Mouse (Mus musculus) lung, adult 2 months (tissue): ENCODE data around the gene Fam189b. TPM values are rescaled to one million over a fixed set of nuclear protein-coding genes. Genes with fewer than 3 reads are reported as not detected.
"Not testable (repeated sequence)": the region's sequence is repeated elsewhere in the genome, so short reads cannot be mapped to it uniquely, and the experiment has no call there.

Experiments used
- DNase-seq: peaks from one replicate; pipeline ENCODE4 v3.0.0; 2022
- H3K4me1 ChIP-seq: fragments of 200-500 bp; 2 replicates; pipeline ENCODE4 v1.6.1; 2011; ENCODE audit warnings: low read length; ENCODE audit not compliant: control insufficient read depth, insufficient read depth
- H3K4me3 ChIP-seq: fragments of 200-500 bp; replicated peaks from 2 replicates; pipeline ENCODE3; 2011; ENCODE audit warnings: low read depth, mild to moderate bottlenecking, control low read depth, low read length; ENCODE audit errors: extremely low read depth
- CTCF ChIP-seq: fragments of 200-500 bp; IDR thresholded peaks from 2 replicates; pipeline ENCODE4 v1.5.1; 2011; ENCODE audit warnings: mild to moderate bottlenecking, low read length, control low read depth; ENCODE audit not compliant: insufficient read depth
- POLR2A ChIP-seq: fragments of 200-500 bp; IDR thresholded peaks from 2 replicates; pipeline ENCODE4 v1.6.1; 2011; ENCODE audit warnings: low read depth, mild to moderate bottlenecking, control low read depth, low read length, borderline replicate concordance; ENCODE audit errors: extremely low read depth
- WGBS: fragments of 180-500 bp; shearing (Covaris S2); methylation state at CpG from one replicate; pipeline ENCODE4 v1.1.7; 2018; 5-methylcytosine and 5-hydroxymethylcytosine counted together
- polyA plus RNA-seq: library from polyadenylated mRNA; depleted of rRNA; stranded (reverse); fragments of >200 nt; gene quantifications from 2 replicates; pipeline ENCODE4 v1.2.3, GENCODE M21; 2012

The Fam189b gene
- polyA plus RNA-seq, 1 experiment, result 39.0 TPM

DNA sequence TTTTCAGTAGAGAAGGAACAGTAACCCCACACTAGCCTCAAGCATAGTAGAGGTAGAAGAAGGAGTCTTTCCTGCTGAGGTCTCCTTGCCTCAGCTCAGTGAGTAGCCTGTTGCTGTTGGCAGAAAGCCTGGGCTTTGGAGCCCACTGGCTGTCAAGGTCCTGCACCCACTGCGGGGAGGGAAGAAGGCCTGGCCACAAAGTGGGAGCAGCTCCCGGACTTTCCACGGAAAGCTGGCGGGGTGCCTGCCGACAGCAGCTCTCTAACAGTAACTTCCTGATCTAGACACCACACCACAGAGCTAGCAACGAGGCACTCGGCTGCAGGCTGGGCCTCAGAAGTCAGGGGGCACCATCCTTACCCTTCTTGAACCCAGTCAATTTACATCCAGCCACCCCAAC lies 27.8 kb downstream of the Fam189b start:
- H3K4me3 ChIP-seq, result no peak overlapping the region
- peaks cover 6% of the 10 kb centered on the region; the same call in 1 of the 2 replicates for H3K4me1 ChIP-seq
- TF ChIP-seq POLR2A (no peak), CTCF (no peak)
- no peak for DNase-seq
- WGBS, result 44% methylated on average over 7 of the region's 7 CpGs

DNA sequence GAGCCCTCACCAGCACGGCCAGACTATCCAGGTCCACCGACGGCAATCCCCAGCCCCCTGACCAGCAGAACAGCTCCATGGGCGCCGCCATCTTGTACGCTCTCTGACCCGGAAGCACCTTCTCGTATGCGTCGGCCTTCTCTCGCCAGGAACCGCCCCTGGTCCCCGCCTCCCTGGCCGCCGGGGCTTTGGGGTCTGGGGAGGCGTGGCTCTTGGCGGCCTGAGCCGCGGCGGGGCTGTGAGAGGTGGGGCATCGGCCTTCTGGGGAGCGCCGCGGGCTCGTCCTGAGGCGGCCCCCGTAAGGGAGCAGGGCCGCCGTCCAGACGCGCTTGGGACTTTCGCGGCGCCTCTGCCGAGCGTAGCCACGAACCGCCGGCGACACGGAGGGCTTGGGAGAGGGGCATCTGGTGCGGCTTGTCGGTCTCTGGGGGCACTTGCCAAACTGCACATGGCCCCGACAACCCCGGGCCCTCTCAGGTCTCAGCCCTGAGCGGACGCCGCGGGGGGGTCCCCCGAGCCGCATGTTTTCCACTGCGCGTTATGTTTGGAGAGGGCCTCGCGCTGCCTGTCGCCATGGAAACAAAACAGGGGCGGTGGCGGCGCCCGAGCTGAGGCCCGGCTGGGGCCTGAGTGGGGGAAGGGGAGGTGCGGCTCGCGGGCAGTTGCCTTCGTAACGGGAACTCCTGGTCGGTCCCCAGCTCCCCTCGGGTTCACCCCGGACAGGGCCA lies 31.0 kb downstream of the Fam189b start:
- 1% methylated on average over 69 of the region's 69 CpGs for WGBS
- Histone ChIP-seq H3K4me3 (peak overlapping the region; percentile 96), H3K4me1 (peaks cover 9% of the 10 kb centered on the region)
- peak; percentile 93 for DNase-seq
- TF ChIP-seq CTCF (no peak), POLR2A (peak; percentile 67; the same call in 1 of the 2 replicates)

DNA sequence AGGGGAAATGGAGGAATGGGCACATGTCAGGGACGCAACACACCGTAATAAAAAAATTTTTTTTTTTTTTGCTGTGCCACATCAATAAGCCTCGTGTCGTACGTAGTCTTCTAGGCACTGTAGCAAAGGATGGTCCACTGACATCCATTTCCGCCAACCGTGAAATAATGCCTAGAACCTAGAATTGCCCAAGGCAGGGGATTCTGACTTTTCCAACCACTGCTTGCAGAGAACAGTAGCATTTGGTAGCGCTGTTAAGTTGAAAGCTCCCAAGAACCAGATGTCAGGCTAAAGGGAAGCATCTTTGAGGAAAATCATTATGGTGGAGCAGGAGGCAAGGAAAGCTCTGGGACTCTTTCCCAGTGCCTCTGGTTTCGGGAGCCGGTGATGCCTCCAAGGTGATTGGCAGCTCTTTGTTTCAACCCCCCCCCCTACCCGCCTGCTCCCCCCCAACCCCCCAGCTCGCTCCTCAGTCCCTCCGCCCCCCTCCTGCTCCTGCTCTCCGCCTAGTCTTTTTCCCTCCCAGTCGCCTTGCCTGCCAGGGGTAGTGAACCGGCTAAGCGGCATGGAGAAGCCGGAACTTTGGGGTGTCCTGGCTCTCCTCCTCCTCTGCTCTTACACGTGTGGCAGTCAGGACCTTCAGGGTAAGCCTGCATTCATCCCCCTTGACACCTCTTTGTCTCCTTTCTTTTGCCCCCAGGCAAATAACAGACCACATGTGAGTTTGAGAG lies 31.9 kb downstream of the Fam189b start, which contains the start of gene Thbs3:
TSS of gene Thbs3 (plus strand) at position 500 of the 731 bp plus-strand sequence.
- DNase-seq, result peak; percentile 48
- peaks cover 9% of the 10 kb centered on the region for H3K4me1 ChIP-seq
- no peak for TF ChIP-seq POLR2A
- no peak for TF ChIP-seq CTCF
- peak within 1 kb of the TSS; percentile 96 for H3K4me3 ChIP-seq
- 3% methylated on average over 19 of the region's 19 CpGs for WGBS

DNA sequence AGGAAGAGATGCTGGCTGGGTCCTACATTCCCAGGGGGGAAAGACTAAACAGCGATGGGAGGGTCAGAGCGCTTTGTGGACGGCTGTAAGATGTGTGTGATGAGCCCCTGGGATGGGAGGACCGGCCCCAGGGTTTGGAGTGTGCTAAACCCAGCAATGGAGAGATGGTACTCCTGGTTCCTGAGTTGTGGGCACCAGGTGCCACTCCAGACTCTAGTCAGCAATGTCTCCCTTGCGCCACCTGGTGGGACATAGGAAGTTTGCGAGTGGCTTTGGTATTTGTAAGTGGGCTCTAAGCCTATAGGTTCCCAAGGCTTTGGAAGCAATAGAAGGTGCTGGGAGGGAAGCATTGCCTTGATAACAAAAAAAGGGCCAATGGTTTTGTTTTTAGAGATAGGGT lies 32.9 kb downstream of the Fam189b start:
- Histone ChIP-seq H3K4me3 (peak overlapping the region; percentile 2), H3K4me1 (peaks cover 9% of the 10 kb centered on the region)
- WGBS, result 0% methylated on average over 6 of the region's 6 CpGs
- peak; percentile 84 for DNase-seq
- peak; percentile 95 for TF ChIP-seq CTCF
- no peak for TF ChIP-seq POLR2A

DNA sequence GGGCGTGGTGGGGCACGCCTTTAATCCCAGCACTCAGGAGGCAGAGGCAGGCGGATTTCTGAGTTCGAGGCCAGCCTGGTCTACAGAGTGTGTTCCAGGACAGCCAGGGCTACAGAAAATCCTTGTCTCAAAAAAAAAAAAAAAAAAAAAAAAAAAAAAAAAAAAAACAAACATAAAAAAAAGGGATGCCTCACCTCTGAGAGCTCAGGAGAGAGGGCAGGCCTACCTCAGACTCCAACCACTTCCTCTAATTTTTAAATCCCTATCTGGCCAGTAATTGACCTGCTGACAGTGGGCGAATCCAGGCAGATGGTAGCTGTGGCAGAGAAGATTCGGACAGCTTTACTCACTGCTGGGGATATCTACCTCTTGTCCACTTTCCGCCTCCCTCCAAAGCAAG lies 33.5 kb downstream of the Fam189b start:
- 65% methylated on average over 7 of the region's 7 CpGs for WGBS
- not testable (repeated sequence) for H3K4me3 ChIP-seq, DNase-seq, H3K4me1 ChIP-seq

DNA sequence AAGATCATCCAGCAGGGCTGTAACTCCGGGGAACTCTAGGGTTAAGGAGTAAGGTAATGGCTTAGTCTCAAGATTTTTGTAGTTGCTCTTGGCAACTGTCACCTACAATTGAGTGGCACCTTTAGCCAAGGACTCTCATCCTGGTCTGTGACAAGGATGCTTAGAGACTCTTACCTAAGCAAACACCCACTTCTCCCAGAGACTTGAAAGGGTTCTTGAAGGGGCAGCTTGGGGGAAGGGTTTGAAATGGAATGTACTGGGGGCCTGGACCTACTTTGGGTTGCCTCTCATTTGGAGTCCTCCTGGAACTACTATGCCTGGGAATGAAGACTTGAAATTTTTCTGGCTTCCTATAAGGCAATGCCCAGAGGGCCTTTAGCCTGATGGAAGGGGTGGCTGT lies 35.3 kb downstream of the Fam189b start:
- Histone ChIP-seq H3K4me1 (peaks cover 8% of the 10 kb centered on the region), H3K4me3 (no peak overlapping the region)
- peak; percentile 55 for DNase-seq
- 61% methylated on average over 1 of the region's 1 CpGs for WGBS
- no peak for TF ChIP-seq POLR2A
- no peak for TF ChIP-seq CTCF

DNA sequence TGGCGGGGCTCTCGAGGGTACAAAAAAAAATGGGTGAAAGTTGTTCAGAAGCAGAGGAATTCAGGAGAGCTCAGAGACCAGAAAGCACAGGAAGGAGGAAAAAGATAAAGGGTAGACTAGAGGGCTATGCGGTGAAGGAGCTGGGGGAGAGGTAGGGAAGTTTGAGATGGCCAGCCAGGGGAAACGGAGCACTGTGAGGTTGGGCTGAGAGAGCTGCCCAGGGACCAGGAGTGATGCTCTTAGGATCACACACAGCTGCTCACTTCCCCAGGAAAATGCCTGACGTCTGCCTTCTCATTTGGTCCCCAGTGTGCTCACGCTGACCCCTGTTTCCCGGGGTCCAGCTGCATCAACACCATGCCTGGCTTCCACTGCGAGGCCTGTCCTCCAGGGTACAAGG lies 36.6 kb downstream of the Fam189b start:
- WGBS, result 24% methylated on average over 8 of the region's 8 CpGs
- DNase-seq, result no peak
- Histone ChIP-seq H3K4me1 (peaks cover 6% of the 10 kb centered on the region), H3K4me3 (no peak overlapping the region)
- TF ChIP-seq CTCF (no peak), POLR2A (no peak)

DNA sequence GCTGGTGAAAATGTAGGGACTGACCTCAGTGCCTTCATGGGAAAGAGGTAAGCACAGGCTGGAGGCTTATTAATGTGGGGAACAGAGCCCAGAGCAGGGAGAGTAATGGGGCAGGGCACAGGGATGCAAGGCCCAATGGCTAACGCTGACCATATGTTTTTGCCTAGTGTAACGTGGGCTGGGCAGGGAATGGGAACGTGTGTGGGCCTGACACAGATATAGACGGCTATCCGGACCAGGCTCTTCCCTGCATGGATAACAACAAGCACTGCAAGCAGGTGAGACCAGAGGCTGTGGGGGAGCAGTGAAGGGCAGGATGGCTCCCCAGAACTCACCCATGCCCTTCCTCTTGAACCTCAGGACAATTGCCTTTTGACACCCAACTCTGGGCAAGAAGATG lies 38.2 kb downstream of the Fam189b start:
- H3K4me3 ChIP-seq, result no peak overlapping the region
- 78% methylated on average over 5 of the region's 5 CpGs for WGBS
- peaks cover 2% of the 10 kb centered on the region for H3K4me1 ChIP-seq
- TF ChIP-seq CTCF (no peak), POLR2A (no peak)
- no peak for DNase-seq

DNA sequence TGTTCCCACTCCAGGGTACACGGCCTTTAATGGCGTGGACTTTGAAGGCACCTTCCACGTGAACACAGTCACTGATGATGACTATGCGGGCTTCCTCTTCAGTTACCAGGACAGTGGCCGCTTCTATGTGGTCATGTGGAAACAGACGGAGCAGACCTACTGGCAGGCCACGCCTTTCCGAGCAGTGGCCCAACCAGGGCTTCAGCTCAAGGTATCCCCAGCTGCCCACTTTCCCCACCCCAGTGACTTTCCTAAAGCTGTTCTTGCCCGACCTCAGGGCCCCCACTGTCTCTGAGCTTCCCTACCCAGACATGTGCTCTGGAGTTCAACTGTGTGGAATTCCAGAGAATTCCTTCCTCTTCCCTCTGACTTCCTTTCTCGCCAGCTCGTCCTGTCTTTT lies 41.9 kb downstream of the Fam189b start:
- 61% methylated on average over 11 of the region's 11 CpGs for WGBS
- H3K4me3 ChIP-seq, result no peak overlapping the region

More for the DNA sequence above, 41.9 kb downstream of the Fam189b start:
- DNase-seq, result no peak
- H3K4me1 ChIP-seq, result peaks cover 4% of the 10 kb centered on the region; the same call in 1 of the 2 replicates
- TF ChIP-seq CTCF (no peak), POLR2A (no peak)
